Mouse (Mus musculus) liver, embryonic 13.5 days (tissue): Measurements from ENCODE around the gene Rab35. TPM values are rescaled to one million over a fixed set of nuclear protein-coding genes. Genes with fewer than 3 reads are reported as not detected.

Source experiments
- microRNA-seq: library from miRNA; unstranded; fragments of <30 nt; microRNA quantifications from one replicate; pipeline ENCODE4, GENCODE M21; 2016
- polyA plus RNA-seq: library from polyadenylated mRNA; unstranded; fragments of >200 nt; fragmentation: Nextera tagmentation; extraction: Ambion mirVana; gene quantifications from 2 replicates; pipeline ENCODE4 v1.2.1, GENCODE M21; 2015

The Rab35 gene
- polyA plus RNA-seq, 1 experiment from 2014 or later: 16.7 TPM

Small RNAs within 50 kb of the gene (microRNA-seq; reads per million reads assigned to microRNA genes)
- not detected for gene Mir7030

Other genes with a start within 250 kb of the Rab35 start
- 0.83 and 1.4 TPM in 2 replicates for gene Msi1, start 202.3 kb upstream of the Rab35 start, polyA plus RNA-seq
- 0.35 TPM in 1 of 2 replicates, not detected in the other for gene Pla2g1b, start 165.6 kb upstream of the Rab35 start, polyA plus RNA-seq
- 5.6 and 6.1 TPM in 2 replicates for gene Sirt4, start 147.2 kb upstream of the Rab35 start, polyA plus RNA-seq
- gene Pxn, start 125.2 kb upstream of the Rab35 start, polyA plus RNA-seq: 11.1 and 14.5 TPM in 2 replicates
- gene Rplp0, start 72.4 kb upstream of the Rab35 start, polyA plus RNA-seq: 1,664 and 1,673 TPM in 2 replicates
- gene Gcn1l1, start 66.7 kb upstream of the Rab35 start, polyA plus RNA-seq: 18.7 and 19.3 TPM in 2 replicates
- gene Bicdl1, start 99.7 kb downstream of the Rab35 start, polyA plus RNA-seq: 1.6 and 2.0 TPM in 2 replicates
- 39.4 and 41.3 TPM in 2 replicates for gene Cit, start 213.4 kb downstream of the Rab35 start, polyA plus RNA-seq